Mouse (Mus musculus): ENCODE results near the gene Sprr1b.
"Not testable (repeated sequence)": the region's sequence is repeated elsewhere in the genome, so short reads cannot be mapped to it uniquely, and the experiment has no call there.

Gene Sprr1b

DNA sequence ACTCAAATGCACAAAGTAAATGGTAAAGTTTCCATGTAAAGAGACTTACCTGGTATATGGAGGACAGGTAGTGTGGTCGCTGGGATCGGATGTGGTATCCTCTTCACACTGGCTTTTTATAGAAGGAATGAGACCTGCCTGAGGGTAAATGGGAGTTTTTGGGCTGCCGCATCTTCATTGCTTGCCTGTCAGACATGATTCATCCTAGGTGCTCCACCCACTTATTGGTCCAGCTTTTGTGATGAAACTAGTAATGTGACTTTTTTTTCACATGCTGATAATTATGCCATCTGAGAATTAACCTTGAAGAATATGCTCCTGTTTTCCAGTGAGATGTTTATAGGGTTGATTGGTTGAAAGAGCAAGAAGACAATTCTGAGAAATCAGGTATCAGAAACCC is at the start of gene Sprr1b:
TSS of gene Sprr1b (minus strand) at position 101 of the 400 bp plus-strand sequence.
- DNase-seq (ENCODE audit: low read depth, low spot score): no peak

DNA sequence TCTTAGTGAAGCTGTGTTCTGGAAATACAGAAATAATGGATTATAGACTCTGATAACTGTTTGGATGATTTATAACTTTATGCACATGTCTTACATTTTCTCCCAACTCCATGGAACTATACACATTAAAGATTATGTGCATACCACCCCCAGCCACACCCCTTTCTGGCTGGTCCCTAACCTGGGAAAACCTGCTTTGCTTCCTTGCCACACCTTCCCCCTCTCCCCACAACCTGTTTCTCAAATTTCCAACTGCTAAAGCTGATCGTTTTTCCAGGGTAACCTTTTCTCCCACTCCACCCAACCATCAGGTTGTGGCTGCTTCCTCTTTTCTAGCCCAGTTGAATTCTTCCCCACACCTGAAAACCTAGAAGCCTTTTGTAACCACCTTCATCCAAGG is 47.7 kb upstream of the Sprr1b start:
- DNase-seq (ENCODE audit: low read depth, low spot score): no peak

DNA sequence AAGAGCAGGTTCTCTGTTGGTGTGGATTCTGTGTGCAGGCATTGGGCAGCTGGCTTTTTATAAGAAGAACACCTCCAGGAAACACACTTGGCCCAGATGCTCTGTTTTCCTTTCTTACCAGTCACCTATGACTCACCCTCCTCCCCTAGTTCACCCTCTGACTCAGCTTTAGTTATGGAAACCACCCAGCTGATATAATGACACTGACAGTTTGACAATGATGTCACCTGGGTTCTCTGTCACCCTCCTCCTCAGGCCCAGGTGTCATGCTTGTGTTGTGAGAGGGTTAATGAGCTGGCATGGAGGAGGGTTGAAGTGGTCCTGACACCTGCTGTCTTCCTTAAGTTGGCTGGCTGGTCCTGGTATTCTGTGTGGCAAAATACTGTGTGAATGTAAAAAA is 47.3 kb upstream of the Sprr1b start, which contains the start of gene Sprr1a:
TSS of gene Sprr1a (minus strand) at position 33 of the 400 bp plus-strand sequence.
- DNase-seq (ENCODE audit: low read depth, low spot score): no peak

DNA sequence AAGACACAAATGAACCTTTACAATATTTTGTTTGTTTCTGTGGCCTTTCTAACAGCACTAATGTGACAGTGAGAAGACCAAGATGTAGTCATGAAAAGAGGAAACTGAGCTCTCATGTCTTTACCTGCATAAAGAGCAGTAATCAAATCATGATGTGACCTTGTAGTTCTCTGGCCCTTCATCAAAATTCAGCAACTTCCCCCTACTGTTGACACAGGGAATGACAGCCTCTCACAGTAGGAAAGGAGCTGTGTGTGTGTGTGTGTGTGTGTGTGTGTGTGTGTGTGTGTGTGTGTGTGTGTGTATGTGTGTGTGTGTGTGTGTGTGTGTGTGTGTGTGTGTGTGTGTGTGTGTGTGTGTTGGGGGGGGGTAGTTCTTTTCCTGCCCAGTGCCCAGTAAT is 42.7 kb upstream of the Sprr1b start:
- DNase-seq (ENCODE audit: low read depth, low spot score): not testable (repeated sequence)

DNA sequence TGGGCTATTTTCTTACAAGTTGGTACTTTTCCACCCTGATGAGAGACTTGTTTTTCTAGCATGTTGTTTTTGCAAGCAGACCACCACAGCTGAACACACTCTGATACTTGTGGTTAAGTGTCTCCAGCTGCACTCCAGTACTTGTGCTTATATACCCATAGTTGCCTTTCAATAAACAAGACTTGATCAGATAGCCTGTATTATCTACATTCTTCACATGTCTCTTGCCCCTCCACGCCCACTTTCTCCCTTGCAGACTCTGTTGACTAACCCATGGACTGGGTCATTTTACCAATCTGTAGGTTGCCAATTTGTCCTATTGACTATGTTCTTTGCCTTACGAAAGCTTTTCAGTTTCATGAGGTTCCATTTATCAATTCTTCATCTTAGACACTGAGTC is 31.5 kb upstream of the Sprr1b start:
- no peak for DNase-seq (ENCODE audit: low read depth, low spot score)

DNA sequence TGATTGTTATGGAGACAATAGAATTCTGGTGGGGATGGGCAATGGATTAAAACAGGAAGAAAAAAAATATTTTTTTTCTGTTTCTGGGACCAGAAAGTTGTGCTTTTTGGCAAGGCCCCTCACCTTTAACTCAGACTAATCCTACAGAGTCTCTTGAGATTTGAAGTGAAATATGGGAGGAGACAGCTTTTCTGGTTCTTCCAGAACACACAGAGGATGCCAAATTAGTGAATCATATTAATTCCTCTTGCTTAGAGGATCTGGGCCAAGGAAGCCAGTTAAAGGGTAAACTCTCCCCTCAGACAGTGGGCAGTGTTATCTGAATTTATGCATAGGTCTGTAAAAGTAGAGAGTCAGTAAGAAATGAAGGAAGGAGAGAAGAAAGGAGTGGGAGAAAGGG is 28.8 kb upstream of the Sprr1b start:
- DNase-seq (ENCODE audit: low read depth, low spot score): no peak

DNA sequence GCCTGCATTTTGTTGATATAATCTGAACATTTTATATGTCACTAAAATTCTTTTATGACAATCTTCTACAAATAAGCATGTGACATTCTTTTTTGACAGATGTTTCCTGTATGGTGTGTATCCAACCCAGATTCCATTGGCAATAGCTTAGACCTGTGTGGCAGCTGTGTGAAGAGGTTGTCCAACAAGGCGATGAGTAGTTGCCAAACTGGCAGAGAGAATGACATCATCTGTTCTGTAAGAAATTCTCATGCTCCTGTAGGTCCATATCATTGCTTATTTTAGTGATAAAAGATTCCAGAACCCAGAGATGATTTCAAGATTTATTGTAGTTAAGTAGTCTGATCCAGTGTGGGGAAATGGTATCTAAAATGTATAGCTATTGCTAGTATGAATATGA is 28.0 kb upstream of the Sprr1b start:
- no peak for DNase-seq (ENCODE audit: low read depth, low spot score)

DNA sequence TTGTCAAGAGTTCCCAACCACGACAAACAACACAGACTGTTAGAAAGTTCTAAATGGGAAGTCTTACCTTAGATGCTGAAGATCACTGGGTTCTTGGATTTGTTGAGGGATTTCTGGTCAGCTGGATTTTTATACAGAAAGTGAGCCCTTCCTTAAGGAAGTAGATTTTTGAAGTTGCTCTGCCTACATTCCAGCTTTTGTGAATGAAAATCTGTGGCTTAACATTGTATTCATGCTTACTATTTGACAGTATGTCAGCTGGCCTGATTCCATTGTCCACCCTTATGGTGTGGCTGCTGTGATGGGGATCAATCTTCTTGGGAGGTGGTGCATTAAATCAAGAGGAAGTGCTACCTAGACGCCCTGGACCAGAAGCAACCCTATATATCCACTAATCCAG is 20.0 kb upstream of the Sprr1b start, which contains the start of gene Sprr3:
TSS of gene Sprr3 (minus strand) at position 101 of the 400 bp plus-strand sequence.
- DNase-seq (ENCODE audit: low read depth, low spot score): no peak

DNA sequence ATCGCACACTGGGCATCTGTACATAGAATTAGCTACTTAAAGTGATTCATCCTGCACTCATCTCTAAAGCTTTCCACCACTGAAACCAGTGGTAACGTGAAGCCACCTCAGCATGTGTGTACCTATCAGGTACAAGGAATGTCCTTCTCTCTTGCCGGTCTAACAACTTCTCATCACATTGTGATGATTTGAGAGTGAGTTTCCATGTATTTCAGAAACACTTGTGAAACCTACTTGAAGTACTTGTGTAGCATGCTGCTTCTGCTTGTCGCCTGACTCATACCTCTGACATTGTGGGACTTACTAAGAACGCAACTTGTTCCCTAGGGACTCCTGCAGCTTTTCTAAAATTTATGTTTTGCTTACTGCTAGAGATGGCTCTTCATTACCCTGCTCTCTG is 16.6 kb upstream of the Sprr1b start:
- DNase-seq (ENCODE audit: low read depth, low spot score): no peak

DNA sequence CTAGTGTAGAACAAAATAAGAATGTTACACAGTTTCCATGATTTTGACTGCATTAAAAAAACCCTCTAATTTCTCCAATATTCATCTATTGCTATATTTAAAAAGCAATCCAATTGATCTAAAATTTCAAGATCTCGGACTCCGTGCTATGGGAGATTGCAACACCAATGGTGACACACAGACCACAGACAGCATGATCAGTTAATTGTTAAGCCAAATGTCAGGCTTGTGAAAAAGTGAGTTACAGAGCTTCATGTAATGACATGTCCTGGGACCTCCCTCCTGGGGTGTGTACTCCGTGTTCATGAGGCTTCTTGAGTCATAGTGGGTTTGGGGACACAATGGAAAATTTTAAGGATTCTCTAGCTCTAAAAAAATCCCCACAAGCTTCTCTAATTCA is 1.6 kb upstream of the Sprr1b start:
- DNase-seq (ENCODE audit: low read depth, low spot score): no peak

DNA sequence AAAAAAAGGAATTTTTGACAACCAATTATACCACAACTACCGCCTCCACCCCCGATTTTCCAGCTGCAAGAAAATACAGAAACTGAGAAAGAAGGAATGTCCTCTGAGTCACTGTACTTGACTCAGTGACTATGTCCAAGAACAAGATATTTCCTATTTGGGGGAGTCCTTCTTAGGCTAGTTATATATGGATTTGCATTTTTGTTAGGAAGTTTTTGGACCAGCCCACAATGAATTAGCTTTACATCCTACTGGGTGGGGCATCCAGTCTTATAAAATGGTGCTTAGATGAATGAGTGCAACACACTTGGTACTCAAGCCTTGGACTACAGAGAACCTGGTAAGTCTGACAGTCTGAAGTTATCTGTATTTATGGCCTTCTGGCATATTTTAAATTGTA is 6.3 kb downstream of the Sprr1b start, which contains the start of gene Sprr2k:
TSS of gene Sprr2k (plus strand) at position 301 of the 400 bp plus-strand sequence.
- DNase-seq (ENCODE audit: low read depth, low spot score): no peak

DNA sequence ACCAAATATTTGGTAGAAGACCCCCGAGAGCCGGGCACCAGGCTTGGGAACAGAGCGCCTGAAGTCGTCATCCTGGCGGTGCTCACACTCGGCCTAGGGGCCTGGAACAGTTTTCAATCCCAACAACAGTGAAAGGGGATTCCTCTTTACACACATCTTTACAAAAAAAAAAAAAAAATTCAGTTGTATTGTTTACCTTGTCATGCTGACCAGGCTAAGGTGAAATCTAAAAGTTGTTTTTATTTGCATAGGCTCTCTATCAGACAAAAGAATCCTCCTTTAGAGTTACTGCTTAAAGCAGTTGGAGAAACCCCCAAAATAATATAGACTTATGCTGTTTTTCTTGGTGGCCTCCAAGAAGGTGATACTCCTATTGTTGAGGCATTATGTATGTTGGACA is 9.3 kb downstream of the Sprr1b start, which contains the start of gene Gm9774:
TSS of gene Gm9774 (minus strand) at position 101 of the 400 bp plus-strand sequence.
- DNase-seq (ENCODE audit: low read depth, low spot score): no peak

DNA sequence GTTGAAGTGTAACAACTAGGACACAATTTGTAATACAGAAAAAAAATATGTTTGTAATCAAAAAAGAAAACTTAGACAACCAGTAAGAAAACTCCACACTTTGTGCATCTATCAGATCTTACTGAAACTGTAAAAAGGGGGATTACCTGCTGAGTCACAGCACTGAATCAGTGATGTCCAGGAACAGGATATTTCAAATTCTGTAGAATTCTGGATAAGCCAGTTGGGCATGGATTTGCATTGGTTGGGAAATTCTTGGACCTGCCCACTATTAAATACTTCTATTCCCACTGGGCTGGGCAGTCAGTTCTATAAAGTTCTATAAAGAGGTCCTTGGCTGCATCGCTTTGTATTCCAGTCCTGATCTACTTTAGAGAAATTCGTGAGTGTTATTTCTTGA is 20.8 kb downstream of the Sprr1b start, which contains the start of gene Sprr2j-ps:
TSS of gene Sprr2j-ps (plus strand) at position 301 of the 400 bp plus-strand sequence.
- no peak for DNase-seq (ENCODE audit: low read depth, low spot score)

DNA sequence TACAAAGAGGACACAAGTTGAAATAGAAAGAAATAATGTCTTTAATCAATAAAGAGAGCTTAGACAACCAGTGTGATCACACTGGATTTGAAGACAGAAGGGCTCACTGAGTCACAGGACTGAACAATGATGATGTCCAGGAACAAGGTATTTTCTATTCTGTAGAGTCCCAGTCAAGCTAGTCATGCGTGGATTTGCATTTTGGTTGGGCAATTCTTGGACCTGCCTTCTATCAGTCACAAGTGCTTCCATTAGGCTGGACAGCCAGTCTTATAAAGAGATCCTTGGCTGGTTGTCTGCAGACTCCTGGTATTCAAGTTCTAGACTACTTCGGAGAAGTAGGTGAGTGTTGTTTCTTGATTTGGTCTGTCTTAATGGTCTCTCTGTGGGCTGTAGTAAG is 30.9 kb downstream of the Sprr1b start, which contains the start of gene Sprr2i:
TSS of gene Sprr2i (plus strand) at position 301 of the 400 bp plus-strand sequence.
- DNase-seq (ENCODE audit: low read depth, low spot score): no peak

DNA sequence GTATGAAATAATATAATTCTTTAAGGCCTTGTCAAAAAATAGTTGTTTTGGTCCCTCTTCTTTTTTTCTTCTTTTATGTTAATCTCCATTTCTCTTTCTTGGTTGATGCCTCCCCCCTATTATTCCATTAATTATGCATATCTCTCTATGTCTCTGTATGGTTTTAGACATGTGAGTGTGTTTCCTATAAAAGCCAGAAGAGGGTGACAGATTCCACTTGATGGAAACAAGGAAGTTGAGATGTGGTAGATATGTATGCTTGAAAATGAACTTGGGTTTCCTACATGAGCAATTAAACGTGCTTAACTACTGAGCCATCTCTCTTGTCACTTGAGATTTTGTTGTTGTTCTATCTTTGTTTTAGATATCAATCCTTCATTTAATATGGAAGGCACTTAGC is 44.3 kb downstream of the Sprr1b start:
- DNase-seq (ENCODE audit: low read depth, low spot score): no peak

All from CD4-positive, CD25-positive, alpha-beta regulatory T cell, adult 2 months (primary cell).